Mouse (Mus musculus) midbrain, embryonic 14.5 days (tissue): ENCODE data around the gene Plekhm2. TPM values are rescaled to one million over a fixed set of nuclear protein-coding genes. Genes with fewer than 3 reads are reported as not detected.

Experiments
- ATAC-seq: fragments of 200-750 bp; cut with Nextera tagmentation; 2 replicates; pipeline ENCODE4 v1.8.0; 2017; ENCODE audit warnings: moderate number of reproducible peaks, moderate library complexity; ENCODE audit not compliant: low FRiP score, low TSS enrichment
- DNase-seq: peaks from one replicate; pipeline ENCODE4 v3.0.0-alpha.2; 2015
- H3K27ac ChIP-seq: fragments of 300-500 bp; sonication (generic); replicated peaks from 2 replicates; pipeline ENCODE4 v1.5.1; 2014; ENCODE audit warnings: mild to moderate bottlenecking, low read depth, low read length, moderate library complexity
- H3K27me3 ChIP-seq: fragments of 300-500 bp; sonication (generic); 2 replicates; pipeline ENCODE4 v1.6.1; 2014; ENCODE audit warnings: low read length, control low read depth, mixed read lengths; ENCODE audit not compliant: control insufficient read depth, insufficient read depth
- H3K36me3 ChIP-seq: fragments of 300-500 bp; sonication (generic); 2 replicates; pipeline ENCODE4 v1.6.1; 2014; ENCODE audit warnings: low read length, control low read depth; ENCODE audit not compliant: control insufficient read depth, insufficient read depth
- H3K4me1 ChIP-seq: fragments of 300-500 bp; sonication (generic); 2 replicates; pipeline ENCODE4 v1.6.1; 2014; ENCODE audit warnings: mild to moderate bottlenecking, antibody characterized with exemption, low read length, control low read depth; ENCODE audit not compliant: control insufficient read depth, insufficient read depth
- H3K4me2 ChIP-seq: fragments of 300-500 bp; sonication (generic); 2 replicates; pipeline ENCODE4 v1.6.1; 2014; ENCODE audit warnings: mild to moderate bottlenecking, low read length, moderate library complexity
- H3K4me3 ChIP-seq: fragments of 300-500 bp; sonication (generic); replicated peaks from 2 replicates; pipeline ENCODE4 v1.5.1; 2014; ENCODE audit warnings: low read depth, low read length
- H3K9ac ChIP-seq: fragments of 300-500 bp; sonication (generic); replicated peaks from 2 replicates; pipeline ENCODE4 v1.6.1; 2014; ENCODE audit warnings: mild to moderate bottlenecking, low read length, moderate library complexity
- H3K9me3 ChIP-seq: fragments of 300-500 bp; sonication (generic); 2 replicates; pipeline ENCODE4 v1.6.1; 2016; ENCODE audit warnings: low read length, control low read depth, mixed read lengths; ENCODE audit not compliant: control insufficient read depth
- WGBS: fragments of 180-500 bp; shearing (Covaris S2); extraction: QIAGEN DNeasy Blood & Tissue Kit; methylation state at CpG from one replicate; pipeline ENCODE4 v1.1.7; 2014; 5-methylcytosine and 5-hydroxymethylcytosine counted together
- polyA plus RNA-seq: library from polyadenylated mRNA; unstranded; fragments of >200 nt; fragmentation: Nextera tagmentation; extraction: Ambion mirVana; gene quantifications from 2 replicates; pipeline ENCODE4 v1.2.1, GENCODE M21; 2014

The Plekhm2 gene
- polyA plus RNA-seq, 1 experiment from 2014 or later: 5.1 TPM

- H3K9me3 ChIP-seq: no peaks in the 10 kb centered on the region
- no peak overlapping the region for H3K9ac ChIP-seq
- no peak overlapping the region for H3K4me2 ChIP-seq
- H3K36me3 ChIP-seq: peaks cover 83% of the 10 kb centered on the region
- H3K27me3 ChIP-seq: no peaks in the 10 kb centered on the region
- H3K4me1 ChIP-seq: no peaks in the 10 kb centered on the region
- 98% methylated on average over 20 of the region's 20 CpGs for WGBS
- H3K27ac ChIP-seq: no peak overlapping the region
- H3K4me3 ChIP-seq: no peak overlapping the region
- DNase-seq (no peak), ATAC-seq (no peak)
Measured at GRCm38 (mm10) chr4:141631250-141631649, 33.4 kb downstream of the Plekhm2 start.

GRCm38 (mm10) chr4:141630021-141630420 lies 34.7 kb downstream of the Plekhm2 start:
- H3K4me3 ChIP-seq: no peak overlapping the region
- DNase-seq: no peak
- ATAC-seq: no peak
- no peaks in the 10 kb centered on the region for H3K9me3 ChIP-seq
- H3K4me2 ChIP-seq: no peak overlapping the region
- H3K36me3 ChIP-seq: peaks cover 82% of the 10 kb centered on the region
- H3K4me1 ChIP-seq: no peaks in the 10 kb centered on the region
- no peak overlapping the region for H3K27ac ChIP-seq
- H3K27me3 ChIP-seq: no peaks in the 10 kb centered on the region
- whole genome bisulfite sequencing: 92% methylated on average over 11 of the region's 11 CpGs
- H3K9ac ChIP-seq: no peak overlapping the region

- Histone ChIP-seq H3K4me3 (no peak overlapping the region), H3K4me1 (no peaks in the 10 kb centered on the region), H3K9me3 (no peaks in the 10 kb centered on the region), H3K9ac (no peak overlapping the region), H3K4me2 (no peak overlapping the region), H3K27me3 (no peaks in the 10 kb centered on the region), H3K27ac (no peak overlapping the region), H3K36me3 (peaks cover 72% of the 10 kb centered on the region)
- no peak for DNase-seq
- no peak for ATAC-seq
- WGBS: 87% methylated on average over 14 of the region's 14 CpGs
Measured at GRCm38 (mm10) chr4:141628661-141629060, 36.0 kb downstream of the Plekhm2 start.

GRCm38 (mm10) chr4:141627502-141627901 lies 37.2 kb downstream of the Plekhm2 start:
- WGBS: 91% methylated on average over 5 of the region's 5 CpGs
- ATAC-seq: no peak
- H3K36me3 ChIP-seq: peaks cover 66% of the 10 kb centered on the region

GRCm38 (mm10) chr4:141625774-141626550 lies 38.7 kb downstream of the Plekhm2 start:
- H3K9ac ChIP-seq: no peak overlapping the region
- H3K36me3 ChIP-seq: peaks cover 51% of the 10 kb centered on the region
- H3K4me3 ChIP-seq: no peak overlapping the region

More at GRCm38 (mm10) chr4:141627502-141627901, 37.2 kb downstream of the Plekhm2 start:
- DNase-seq: no peak
- Histone ChIP-seq H3K4me2 (no peak overlapping the region), H3K9me3 (no peaks in the 10 kb centered on the region), H3K27me3 (no peaks in the 10 kb centered on the region), H3K4me3 (no peak overlapping the region), H3K4me1 (no peaks in the 10 kb centered on the region), H3K27ac (no peak overlapping the region), H3K9ac (no peak overlapping the region)

GRCm38 (mm10) chr4:141624983-141625773 lies 39.5 kb downstream of the Plekhm2 start:
- Histone ChIP-seq H3K9me3 (no peaks in the 10 kb centered on the region), H3K9ac (no peak overlapping the region), H3K4me2 (no peak overlapping the region), H3K4me1 (no peaks in the 10 kb centered on the region), H3K27ac (no peak overlapping the region), H3K4me3 (no peak overlapping the region), H3K36me3 (peaks cover 43% of the 10 kb centered on the region), H3K27me3 (no peaks in the 10 kb centered on the region)
- DNase-seq: peak; percentile 48
- no peak for ATAC-seq
- WGBS: 79% methylated on average over 19 of the region's 19 CpGs

More at GRCm38 (mm10) chr4:141625774-141626550, 38.7 kb downstream of the Plekhm2 start:
- no peak for ATAC-seq
- Histone ChIP-seq H3K4me2 (no peak overlapping the region), H3K4me1 (no peaks in the 10 kb centered on the region), H3K27ac (no peak overlapping the region), H3K9me3 (no peaks in the 10 kb centered on the region), H3K27me3 (no peaks in the 10 kb centered on the region)
- no peak for DNase-seq
- 94% methylated on average over 16 of the region's 16 CpGs for WGBS

GRCm38 (mm10) chr4:141624134-141624533 lies 40.6 kb downstream of the Plekhm2 start:
- Histone ChIP-seq H3K36me3 (peaks cover 32% of the 10 kb centered on the region), H3K27ac (no peak overlapping the region), H3K4me1 (no peaks in the 10 kb centered on the region), H3K4me2 (no peak overlapping the region), H3K9ac (no peak overlapping the region), H3K27me3 (no peaks in the 10 kb centered on the region), H3K9me3 (no peaks in the 10 kb centered on the region), H3K4me3 (no peak overlapping the region)
- no peak for ATAC-seq
- WGBS: 91% methylated on average over 8 of the region's 8 CpGs
- no peak for DNase-seq

GRCm38 (mm10) chr4:141623666-141624065 lies 41.0 kb downstream of the Plekhm2 start, which contains the start of gene Slc25a34:
TSS of gene Slc25a34 (minus strand) at chr4:141623821.
- H3K9me3 ChIP-seq: no peaks in the 10 kb centered on the region
- H3K27me3 ChIP-seq: no peaks in the 10 kb centered on the region
- H3K36me3 ChIP-seq: peaks cover 28% of the 10 kb centered on the region
- H3K4me3 ChIP-seq: no peak within 1 kb of the TSS
- 38% methylated on average over 1 of the region's 1 CpGs for WGBS
- no peak for DNase-seq
- H3K4me2 ChIP-seq: no peak within 1 kb of the TSS
- no peaks in the 10 kb centered on the region for H3K4me1 ChIP-seq
- H3K27ac ChIP-seq: no peak within 1 kb of the TSS
- H3K9ac ChIP-seq: no peak within 1 kb of the TSS
- no peak for ATAC-seq
